In the genomic region with DNA sequence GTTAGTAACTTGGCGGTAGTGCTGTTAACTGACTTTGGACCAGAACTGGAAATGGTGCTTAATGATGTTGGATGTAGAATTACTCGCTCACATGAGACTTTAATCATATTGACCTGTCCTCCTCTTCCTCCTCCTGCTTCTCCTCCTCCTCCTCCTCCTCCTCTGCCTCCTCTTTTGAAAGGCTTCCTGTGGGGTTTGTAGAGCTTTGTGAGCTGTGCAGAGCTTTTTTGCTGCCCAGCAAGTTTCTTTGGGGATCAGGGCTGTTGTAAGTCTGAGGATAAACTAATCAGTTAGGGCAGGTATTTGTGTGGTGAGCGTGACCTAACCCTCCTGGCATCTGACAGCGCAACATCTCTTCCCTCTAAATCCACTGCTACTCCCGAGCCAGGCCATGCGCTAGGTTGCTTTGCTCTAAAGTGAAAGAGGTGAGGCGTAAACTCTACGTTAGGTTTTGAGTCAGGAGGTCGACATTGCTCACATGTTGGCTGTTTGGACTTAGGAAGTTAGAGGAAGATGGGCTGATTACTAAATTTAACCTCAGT, we compare ENCODE assay signal across 8 mouse cellular contexts. TPM values are rescaled to one million over a fixed set of nuclear protein-coding genes. Genes with fewer than 3 reads are reported as not detected.
A peak's percentile ranks its signal among the peaks of the same experiment; 100 is the strongest.
DNase-seq lines count a peak whose midpoint lies in the region; ATAC-seq and TF ChIP-seq lines count a peak whose summit lies in the region.

No protein-coding gene starts in this region.

- TF ChIP-seq CTCF in gastrocnemius, adult 2 months (IDR thresholded peaks at IDR 0.05), result no peak
- no peak for TF ChIP-seq CTCF in C2C12 (IDR thresholded peaks at IDR 0.05; ENCODE audit: control insufficient read depth, insufficient read depth, insufficient read length)

- WGBS in forebrain, embryonic 13.5 days, result 16% methylated on average over 9 of the region's 9 CpGs
- 71% methylated on average over 9 of the region's 9 CpGs for WGBS in limb, embryonic 11.5 days

- H3K9ac ChIP-seq in forebrain, embryonic 13.5 days, result 0 out of 2 replicates have a peak overlapping the region, but pooled peaks have one; percentile 58
- H3K9ac ChIP-seq in limb, embryonic 11.5 days (ENCODE audit: low read length), result no peak overlapping the region

- no peaks in the 10 kb centered on the region for H3K36me3 ChIP-seq in C2C12 (ENCODE audit: control insufficient read depth, insufficient read depth)
- no peaks in the 10 kb centered on the region for H3K36me3 ChIP-seq in forebrain, embryonic 13.5 days (ENCODE audit: poor library complexity, severe bottlenecking)
- H3K36me3 ChIP-seq in limb, embryonic 11.5 days (ENCODE audit: control insufficient read depth, insufficient read depth, low read length), result no peaks in the 10 kb centered on the region

- peaks cover 36% of the 10 kb centered on the region for H3K4me1 ChIP-seq in forebrain, embryonic 13.5 days
- peaks cover 13% of the 10 kb centered on the region for H3K4me1 ChIP-seq in limb, embryonic 11.5 days (ENCODE audit: control insufficient read depth, insufficient read depth, low read length)

- peak overlapping the region; percentile 54 for H3ac ChIP-seq in C2C12 (ENCODE audit: control insufficient read depth, insufficient read length, low read depth)

- intact Hi-C loops in gastrocnemius, adult 2 months (cut with DNase I), result no loop called here
- intact Hi-C loops in left cerebral cortex, postnatal 14 days (cut with DNase I), result no loop called here

- 0 out of 2 replicates have a peak, but pooled peaks cover 3% of the 10 kb centered on the region for H3K9me3 ChIP-seq in forebrain, embryonic 13.5 days (replicated peaks)
- H3K9me3 ChIP-seq in limb, embryonic 11.5 days (ENCODE audit: control insufficient read depth, low read length), result no peaks in the 10 kb centered on the region

- H3K27me3 ChIP-seq in C2C12 (ENCODE audit: control insufficient read depth, insufficient read depth, insufficient read length), result no peaks in the 10 kb centered on the region
- peaks cover 12% of the 10 kb centered on the region for H3K27me3 ChIP-seq in forebrain, embryonic 13.5 days
- H3K27me3 ChIP-seq in limb, embryonic 11.5 days (ENCODE audit: control insufficient read depth, insufficient read depth, low read length), result no peaks in the 10 kb centered on the region

- H3K4me2 ChIP-seq in forebrain, embryonic 13.5 days, result peak overlapping the region; percentile 62
- H3K4me2 ChIP-seq in limb, embryonic 11.5 days (ENCODE audit: low read depth, severe bottlenecking), result no peak overlapping the region

- DNase-seq in gastrocnemius, adult 2 months, result peak; percentile 54
- no peak for DNase-seq in gastrocnemius, postnatal 4 days (ENCODE audit: low spot score in 2 of 2)
- peak; percentile 23 for DNase-seq in limb, embryonic 11.5 days (ENCODE audit: low spot score)
- no peak for DNase-seq in right cerebral cortex, postnatal 10 days (ENCODE audit: low spot score in 2 of 2)
- DNase-seq in left cerebral cortex, postnatal 14 days (ENCODE audit: low spot score in 2 of 2), result no peak

- H3K79me2 ChIP-seq in C2C12 (ENCODE audit: control insufficient read depth, insufficient read depth), result peaks cover 17% of the 10 kb centered on the region

- peak overlapping the region; percentile 97 for H3K27ac ChIP-seq in gastrocnemius, adult 2 months
- no peak overlapping the region for H3K27ac ChIP-seq in forebrain, embryonic 13.5 days
- H3K27ac ChIP-seq in limb, embryonic 11.5 days (replicated peaks; ENCODE audit: low read depth, low read length), result no peak overlapping the region

- H3K4me3 ChIP-seq in gastrocnemius, adult 2 months, result peak overlapping the region; percentile 79
- H3K4me3 ChIP-seq in C2C12 (ENCODE audit: insufficient read depth, poor library complexity, severe bottlenecking), result peak overlapping the region; percentile 29
- 0 out of 2 replicates have a peak overlapping the region, but pooled peaks have one; percentile 29 for H3K4me3 ChIP-seq in forebrain, embryonic 13.5 days
- no peak overlapping the region for H3K4me3 ChIP-seq in limb, embryonic 11.5 days (ENCODE audit: low read depth, low read length)

- no peak for ATAC-seq in forebrain, embryonic 13.5 days
- ATAC-seq in limb, embryonic 11.5 days (ENCODE audit: insufficient number of reproducible peaks, low FRiP score, low TSS enrichment, low read depth), result no peak
- ATAC-seq in monocyte, adult 5-6 weeks (replicated peaks; ENCODE audit: insufficient number of reproducible peaks, low FRiP score, low TSS enrichment, poor library complexity, severe bottlenecking), result no peak

- peaks cover 4% of the 10 kb centered on the region for H3K79me3 ChIP-seq in C2C12 (ENCODE audit: low read depth)

TF ChIP-seq in C2C12, 6 proteins besides CTCF, POLR2A, EP300 and RAD21:
- TF ChIP-seq USF1 (IDR thresholded peaks at IDR 0.05; ENCODE audit: low read depth) (no peak), MYOG (IDR thresholded peaks at IDR 0.05; ENCODE audit: control insufficient read depth, extremely low read depth, insufficient read length) (no peak), FOSL1 (IDR thresholded peaks at IDR 0.05; ENCODE audit: insufficient read depth, low read length, poor library complexity, severe bottlenecking) (no peak), MAX (IDR thresholded peaks at IDR 0.05) (peak; percentile 40)

RNA-seq across cellular contexts. Expression of a gene that starts 44.1 kb away (rescaled TPM):
- 100 to 1,000 TPM; 119 to 145 TPM for total RNA-seq in gastrocnemius, adult 2 months (2021)
- 100 to 1,000 TPM in 1 of 2 experiments, 10 to 100 TPM in 1; 84.9 to 105 TPM for total RNA-seq in gastrocnemius, postnatal 4 days (2021)
- polyA plus RNA-seq in C2C12 (2012; fragmentation: generic; extraction: Trizol), result 10.6 TPM
- polyA plus RNA-seq in forebrain, embryonic 13.5 days (2015; fragmentation: Nextera tagmentation; extraction: Ambion mirVana), result 17.6 and 21.0 TPM in 2 replicates
- 18.4 and 18.6 TPM in 2 replicates for polyA plus RNA-seq in limb, embryonic 11.5 days (2014; fragmentation: Nextera tagmentation; extraction: Ambion mirVana)
- total RNA-seq in left cerebral cortex, postnatal 14 days (2021), result 10 to 100 TPM; 10.9 to 12.3 TPM
- 0.43 TPM in 1 of 3 replicates, not detected in the others for total RNA-seq in monocyte, adult 5-6 weeks (2017)

Comparison
In these comparisons a context has a peak if more than half of its experiments do, and no peak if none do; other contexts are left out.
1. DNase-seq: peak in gastrocnemius, adult 2 months (single experiment) and limb, embryonic 11.5 days (single experiment); none in gastrocnemius, postnatal 4 days (0 of 2), right cerebral cortex, postnatal 10 days (0 of 2) and left cerebral cortex, postnatal 14 days (0 of 2).